Mouse (Mus musculus) mammary gland, adult 2 months (tissue): Measurements from ENCODE around the gene Klhl2. TPM values are rescaled to one million over a fixed set of nuclear protein-coding genes. Genes with fewer than 3 reads are reported as not detected.

ENCODE experiments used
- polyA plus RNA-seq: library from polyadenylated mRNA; depleted of rRNA; stranded (reverse); fragments of >200 nt; gene quantifications from 2 replicates; pipeline ENCODE4 v1.2.3, GENCODE M21; 2012; ENCODE audit warnings: low replicate concordance; rRNA removed

Gene Klhl2
- 15.0 and 20.5 TPM in 2 replicates for polyA plus RNA-seq

GRCm38 (mm10) chr8:64849897-64850541, at the start of gene Klhl2:
TSS of gene Klhl2 (minus strand) at chr8:64850017.

GRCm38 (mm10) chr8:64733271-64733943, 116.4 kb downstream of the Klhl2 start, which contains the start of gene Msmo1:
TSS of gene Msmo1 (minus strand) at chr8:64733792.

GRCm38 (mm10) chr8:64692651-64693201, 157.1 kb downstream of the Klhl2 start, which contains the start of gene Cpe:
TSS of gene Cpe (minus strand) at chr8:64693054.

Other genes starting within 250 kb of the Klhl2 start
- 22.8 and 28.3 TPM in 2 replicates for gene Cpe, start 157.0 kb downstream of the Klhl2 start, polyA plus RNA-seq
- gene Msmo1, start 116.2 kb downstream of the Klhl2 start, polyA plus RNA-seq = 8.7 and 22.8 TPM in 2 replicates
- 81.5 and 103 TPM in 2 replicates for gene Tmem192, start 97.2 kb upstream of the Klhl2 start, polyA plus RNA-seq
- not detected in 2 replicates for gene Trim75, start 137.8 kb upstream of the Klhl2 start, polyA plus RNA-seq
- gene Trim61, start 168.5 kb upstream of the Klhl2 start, polyA plus RNA-seq = not detected in 2 replicates
- not detected in 2 replicates for gene Trim60, start 168.6 kb upstream of the Klhl2 start, polyA plus RNA-seq
- gene Apela, start 187.3 kb upstream of the Klhl2 start, polyA plus RNA-seq = 0.34 TPM in 1 of 2 replicates, not detected in the other
- not detected in 2 replicates for gene Gm10663, start 225.0 kb upstream of the Klhl2 start, polyA plus RNA-seq